Mouse (Mus musculus) CH12F3 (cell line): ENCODE measurements around the gene Zfp819.

Experiments
- in situ Hi-C: fragments of 300-500 bp; cut with MboI; formaldehyde crosslinking; loops from 2 replicates; pipeline ENCODE4 v1.14.3; 2020; ENCODE audit warnings: low sequenced_read_pairs

Gene Zfp819

GRCm38 (mm10) chr7:43606896-43607742 lies at the start of gene Zfp819:
Gene Zfp819, plus strand, starts transcription at chr7:43607169.
- in situ Hi-C loops: no loop called here

GRCm38 (mm10) chr7:43562006-43562633 lies 44.8 kb upstream of the Zfp819 start, which contains the start of gene Zfp658:
Gene Zfp658, plus strand, starts transcription at chr7:43562256.
- in situ Hi-C loops: no loop called here

GRCm38 (mm10) chr7:43562651-43563070 lies 44.3 kb upstream of the Zfp819 start:
- in situ Hi-C loops: no loop called here

GRCm38 (mm10) chr7:43563300-43563699 lies 43.7 kb upstream of the Zfp819 start:
- in situ Hi-C loops: no loop called here

- in situ Hi-C loops: no loop called here
These were observed 35.8 kb upstream of the Zfp819 start for GRCm38 (mm10) chr7:43571216-43571615.

GRCm38 (mm10) chr7:43579440-43580171 lies 27.4 kb upstream of the Zfp819 start, which contains the start of gene Zfp719:
Gene Zfp719, plus strand, starts transcription at chr7:43579610.
- in situ Hi-C loops: no loop called here

GRCm38 (mm10) chr7:43580526-43580925 lies 26.4 kb upstream of the Zfp819 start:
- in situ Hi-C loops: no loop called here

- in situ Hi-C loops: no loop called here
These were observed 22.2 kb upstream of the Zfp819 start for GRCm38 (mm10) chr7:43584790-43585189.

GRCm38 (mm10) chr7:43601884-43602283 lies 5.1 kb upstream of the Zfp819 start:
- in situ Hi-C loops: no loop called here

- in situ Hi-C loops: no loop called here
These were observed 846 bp downstream of the Zfp819 start for GRCm38 (mm10) chr7:43607743-43608287.

- in situ Hi-C loops: no loop called here
These were observed 1.4 kb downstream of the Zfp819 start for GRCm38 (mm10) chr7:43608316-43608824.

GRCm38 (mm10) chr7:43613816-43614551 lies 7.0 kb downstream of the Zfp819 start:
- in situ Hi-C loops: no loop called here

GRCm38 (mm10) chr7:43622927-43623326 lies 16.0 kb downstream of the Zfp819 start:
- in situ Hi-C loops: no loop called here

- in situ Hi-C loops: no loop called here
These were observed 16.9 kb downstream of the Zfp819 start for GRCm38 (mm10) chr7:43623819-43624218.

GRCm38 (mm10) chr7:43625065-43625464 lies 18.1 kb downstream of the Zfp819 start:
- in situ Hi-C loops: no loop called here

GRCm38 (mm10) chr7:43625794-43626422 lies 18.9 kb downstream of the Zfp819 start:
- in situ Hi-C loops: no loop called here

- in situ Hi-C loops: no loop called here
These were observed 27.0 kb downstream of the Zfp819 start for GRCm38 (mm10) chr7:43633940-43634339.

GRCm38 (mm10) chr7:43634500-43634899 lies 27.5 kb downstream of the Zfp819 start, which contains the start of gene Ceacam18:
Gene Ceacam18, plus strand, starts transcription at chr7:43634707.
- in situ Hi-C loops: no loop called here

GRCm38 (mm10) chr7:43636194-43636593 lies 29.2 kb downstream of the Zfp819 start:
- in situ Hi-C loops: no loop called here

GRCm38 (mm10) chr7:43637118-43637517 lies 30.1 kb downstream of the Zfp819 start:
- in situ Hi-C loops: no loop called here
